ENCODE assay signal across 21 mouse cellular contexts in the genomic region with DNA sequence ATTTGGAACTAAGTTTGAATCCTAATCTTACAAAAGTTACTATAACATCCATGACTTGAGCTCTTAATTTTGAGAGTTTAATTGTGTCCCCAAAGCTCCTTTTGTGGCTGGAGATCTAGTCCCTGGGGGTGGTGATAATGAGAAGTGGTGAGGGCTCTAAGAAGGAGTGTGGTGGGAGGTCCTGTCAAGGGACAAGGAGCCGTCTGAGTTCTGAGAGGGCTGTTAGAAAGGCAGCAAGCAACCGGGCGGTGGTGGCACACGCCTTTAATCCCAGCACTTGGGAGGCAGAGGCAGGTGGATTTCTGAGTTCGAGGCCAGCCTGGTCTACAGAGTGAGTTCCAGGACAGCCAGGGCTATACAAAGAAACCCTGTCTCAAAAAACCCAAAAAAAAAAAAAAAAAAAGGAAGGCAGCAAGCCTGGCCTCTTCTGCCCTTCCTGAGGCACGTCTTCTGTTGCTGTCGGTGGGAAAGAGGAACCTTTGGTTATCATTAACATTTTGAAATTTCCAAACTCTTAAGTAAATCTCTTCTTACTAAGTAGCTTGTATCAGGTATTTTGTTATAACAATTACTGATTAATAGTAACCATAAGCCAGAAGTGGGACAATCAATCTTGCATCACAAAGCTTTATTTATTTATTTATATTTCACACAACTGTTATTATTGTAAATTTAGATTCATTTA. TPM values are rescaled to one million over a fixed set of nuclear protein-coding genes. Genes with fewer than 3 reads are reported as not detected.
"Had no signal": no experiment of that assay in that cellular context is flagged by ENCODE, and none has a peak within 500 bp of the region (broad histone marks: within the 10 kb centered on the region; RNA-seq: fewer than 3 reads in every experiment).

No protein-coding gene starts in this region.

- H3K4me2 ChIP-seq: lung, embryonic 15.5 days; midbrain, embryonic 12.5 days had no signal

- H3K4me1 ChIP-seq: limb, embryonic 10.5 days; midbrain, embryonic 12.5 days had no signal

- H3K9ac ChIP-seq: liver, embryonic 14.5 days; lung, embryonic 15.5 days; midbrain, embryonic 12.5 days had no signal

- H3K36me3 ChIP-seq: midbrain, embryonic 12.5 days had no signal

- H3K4me3 ChIP-seq: limb, embryonic 10.5 days; lung, embryonic 15.5 days; megakaryocyte, embryonic 14.5 days; midbrain, embryonic 12.5 days had no signal

- H3K9me3 ChIP-seq: limb, embryonic 10.5 days; lung, embryonic 15.5 days; megakaryocyte, embryonic 14.5 days; midbrain, embryonic 12.5 days had no signal

- DNase-seq: kidney, adult 9 months; kidney, postnatal 36 days; right cerebral cortex, adult 18-20 months; right cerebral cortex, postnatal 25 days; thymus, postnatal 36 days had no signal

- ATAC-seq: intestine, embryonic 16.5 days; midbrain, embryonic 16.5 days had no signal

- H3K27ac ChIP-seq: kidney, postnatal 0 days; limb, embryonic 10.5 days; liver, embryonic 14.5 days; lung, embryonic 15.5 days; midbrain, embryonic 12.5 days had no signal

- H3K27me3 ChIP-seq: lung, embryonic 15.5 days; megakaryocyte, embryonic 14.5 days; midbrain, embryonic 12.5 days had no signal

RNA-seq across cellular contexts. Expression of a gene that starts 6.7 kb away (rescaled TPM):
- total RNA-seq: layer of hippocampus, adult 18-20 months; layer of hippocampus, postnatal 10 days; left cerebral cortex, postnatal 14 days had no signal
- polyA plus RNA-seq: intestine, embryonic 16.5 days; kidney, postnatal 0 days; lung, embryonic 15.5 days; midbrain, embryonic 12.5 days; midbrain, embryonic 16.5 days; neural tube, embryonic 14.5 days had no signal

RNA-seq across cellular contexts. Expression of a gene that starts 32.2 kb away (rescaled TPM):
- total RNA-seq: layer of hippocampus, adult 18-20 months; layer of hippocampus, postnatal 10 days had no signal
- polyA plus RNA-seq: limb, embryonic 10.5 days; lung, embryonic 15.5 days; midbrain, embryonic 12.5 days; midbrain, embryonic 16.5 days; small intestine, adult 2 months; stomach, embryonic 16.5 days had no signal

RNA-seq across cellular contexts. Expression of a gene that starts 32.2 kb away (rescaled TPM):
- total RNA-seq: layer of hippocampus, adult 18-20 months; layer of hippocampus, postnatal 10 days; left cerebral cortex, postnatal 14 days had no signal
- polyA plus RNA-seq: intestine, embryonic 16.5 days; kidney, postnatal 0 days; limb, embryonic 10.5 days; limb, embryonic 14.5 days; liver, embryonic 14.5 days; lung, embryonic 15.5 days; midbrain, embryonic 12.5 days; midbrain, embryonic 16.5 days; neural tube, embryonic 14.5 days; small intestine, adult 2 months; stomach, embryonic 16.5 days; thymus, postnatal 0 days had no signal
